Mouse (Mus musculus): Measurements from ENCODE around the gene Tnf.

Gene Tnf

DNA sequence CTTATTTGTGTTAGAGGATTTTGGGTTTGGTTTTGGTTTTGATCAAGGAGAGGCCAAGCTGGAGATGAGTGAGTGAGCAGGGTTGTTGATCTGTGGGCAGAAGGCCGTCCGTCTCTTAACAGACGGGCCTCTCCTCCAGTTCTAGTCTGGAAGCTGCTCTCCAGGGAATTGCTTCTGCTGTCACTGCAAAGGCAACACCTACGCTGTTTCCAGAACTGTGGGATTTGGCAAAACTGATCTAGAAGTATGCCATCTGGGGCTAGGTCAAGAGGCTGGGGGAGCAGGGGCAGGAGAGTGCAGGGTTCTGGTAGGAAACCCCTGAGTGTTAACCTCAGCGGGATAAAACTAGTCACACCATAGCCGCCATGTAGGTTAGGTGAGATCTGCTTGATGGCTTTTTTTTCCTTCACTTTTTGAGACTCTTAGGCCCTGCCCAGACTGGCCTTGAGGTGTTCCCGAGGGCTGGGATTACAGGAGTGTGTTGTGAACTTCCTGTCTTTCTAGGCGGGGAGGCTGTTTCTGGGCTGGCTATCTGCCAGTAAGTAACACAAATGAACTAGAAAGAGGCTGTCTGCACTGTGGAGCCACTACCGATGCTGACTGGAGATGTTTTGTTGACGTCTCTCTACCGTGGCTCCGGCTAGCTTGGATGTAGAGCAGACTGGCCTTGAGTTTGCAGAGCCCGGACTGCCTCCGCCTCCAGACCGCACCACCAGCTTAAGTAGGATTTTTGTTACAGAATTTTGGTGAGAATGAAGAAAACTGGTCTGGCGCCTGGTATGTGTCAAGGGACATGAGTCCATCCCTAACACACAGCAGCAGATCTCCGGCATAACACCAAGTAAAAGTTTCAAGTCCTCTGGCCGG is 31.5 kb upstream of the Tnf start, which contains the start of gene Atp6v1g2:
TSS of gene Atp6v1g2 (plus strand) at position 547 of the 867 bp plus-strand sequence.
- no peak for DNase-seq

DNA sequence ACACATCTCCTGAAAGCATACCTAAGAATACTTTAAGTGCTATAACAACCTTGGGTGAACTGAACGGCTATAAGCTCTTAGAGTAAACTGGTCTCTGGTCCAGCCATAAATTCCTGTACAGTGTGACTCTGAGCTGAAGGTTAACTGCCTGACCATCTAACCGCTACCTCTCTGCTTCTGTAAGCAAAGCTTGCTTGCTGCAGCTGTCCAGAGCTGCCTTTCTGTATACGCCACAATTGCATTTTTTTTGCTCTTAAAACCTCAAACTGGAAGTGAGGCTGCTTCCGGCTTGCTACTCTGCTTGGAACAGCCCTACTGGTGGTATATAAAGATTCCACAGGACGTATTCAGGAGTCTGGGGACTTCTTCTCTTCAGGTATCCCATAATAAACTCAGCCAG is 30.9 kb upstream of the Tnf start:
- no peak for DNase-seq

DNA sequence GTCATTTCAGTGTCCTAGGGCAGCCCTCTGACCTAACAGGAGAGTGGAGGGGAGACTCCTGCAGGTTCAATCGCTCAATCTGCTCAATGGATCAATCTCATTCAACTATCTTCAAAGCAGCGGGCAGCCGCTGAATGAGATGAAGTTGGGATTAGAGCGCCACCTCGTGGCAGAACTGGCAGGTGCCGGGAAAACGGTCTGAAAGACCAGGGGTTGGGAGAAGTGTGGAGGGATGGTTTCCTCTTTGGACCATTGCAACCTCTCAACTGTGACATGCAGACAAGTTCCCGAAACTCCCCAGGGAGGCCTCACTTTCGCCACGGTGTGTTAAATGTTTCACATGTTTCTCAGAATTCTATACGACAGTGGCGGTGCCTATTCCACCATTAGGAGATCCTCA is 30.2 kb upstream of the Tnf start:
- DNase-seq: peak; percentile 94

DNA sequence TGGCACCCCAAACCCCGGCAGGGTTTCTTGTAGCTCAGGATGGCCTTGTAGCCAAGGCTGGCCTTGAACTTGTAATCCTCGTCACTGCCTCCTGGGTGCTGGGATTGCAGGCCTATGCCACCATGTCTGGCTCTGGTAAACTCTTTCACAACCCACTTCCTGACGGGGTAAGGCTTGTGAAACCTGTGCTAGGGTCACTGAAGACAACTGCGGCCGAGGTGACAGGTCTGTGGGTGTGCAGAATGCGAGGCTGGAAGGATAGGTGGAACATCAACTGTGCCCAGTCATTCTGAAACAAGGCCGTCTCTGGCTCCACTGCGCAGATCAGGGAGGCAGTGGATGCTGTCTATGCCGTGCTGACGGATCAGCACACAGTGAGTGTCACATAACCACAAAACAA is 29.2 kb upstream of the Tnf start:
- DNase-seq: no peak

DNA sequence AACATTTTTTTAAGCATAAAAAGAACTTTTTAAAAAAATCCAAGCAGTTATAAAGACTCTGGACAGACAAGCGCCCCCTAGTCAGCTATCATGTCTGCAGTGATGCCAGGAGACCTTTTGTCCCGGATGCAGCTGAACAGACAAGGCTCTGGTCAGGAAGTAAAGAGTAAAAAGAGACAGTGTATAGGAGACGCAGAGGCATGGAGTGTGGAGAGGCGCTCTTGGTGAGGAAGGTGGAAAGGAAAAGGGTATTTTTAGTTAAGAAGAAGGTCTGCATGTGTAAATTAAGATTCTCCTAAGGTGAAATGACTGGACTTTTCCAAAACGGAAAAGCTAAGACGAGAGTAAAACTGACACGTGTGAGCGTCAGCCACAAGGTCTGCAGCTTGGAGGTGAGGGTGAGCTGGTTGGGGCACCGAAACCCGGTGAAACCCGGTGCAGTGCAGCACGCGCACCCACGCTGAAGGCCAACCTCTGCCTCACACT is 24.8 kb upstream of the Tnf start:
- no peak for DNase-seq

DNA sequence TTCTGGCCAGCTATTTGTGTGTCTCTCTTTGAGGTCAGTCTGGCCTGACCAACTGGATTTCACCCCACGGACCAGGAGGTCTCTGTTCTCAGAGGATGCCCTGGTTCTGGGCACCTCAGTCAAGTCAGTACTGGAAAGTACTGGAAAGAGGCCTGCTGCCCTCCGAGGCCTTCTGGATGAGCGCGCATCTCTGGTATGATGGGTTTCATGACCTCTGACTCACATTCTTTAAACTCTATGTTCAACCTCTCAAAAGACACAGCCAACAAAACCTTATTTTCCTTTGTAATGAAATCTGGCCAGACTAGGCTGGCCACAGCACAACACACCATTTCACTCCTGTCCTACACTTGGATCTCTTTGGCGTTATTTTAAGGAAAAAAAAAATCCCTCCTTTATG is 23.6 kb upstream of the Tnf start:
- DNase-seq: no peak

DNA sequence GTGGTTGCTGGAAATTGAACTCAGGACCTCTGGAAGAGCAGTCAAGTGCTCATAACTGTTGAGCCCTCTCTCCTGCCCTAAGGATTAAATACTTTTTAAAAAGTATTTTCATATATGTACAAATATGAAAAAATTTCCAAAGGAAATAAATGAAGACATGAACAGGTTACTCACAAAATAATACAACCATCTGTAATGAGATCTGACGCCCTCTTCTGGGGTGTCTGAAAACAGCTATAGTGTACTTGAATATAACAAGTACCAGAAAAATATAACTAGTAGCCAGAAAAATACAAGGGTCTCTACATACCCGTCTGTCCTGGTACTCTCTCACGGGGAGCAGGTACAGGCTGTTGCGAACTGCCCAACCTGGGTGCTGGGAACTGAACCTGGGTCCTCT is 22.8 kb upstream of the Tnf start:
- DNase-seq: no peak

DNA sequence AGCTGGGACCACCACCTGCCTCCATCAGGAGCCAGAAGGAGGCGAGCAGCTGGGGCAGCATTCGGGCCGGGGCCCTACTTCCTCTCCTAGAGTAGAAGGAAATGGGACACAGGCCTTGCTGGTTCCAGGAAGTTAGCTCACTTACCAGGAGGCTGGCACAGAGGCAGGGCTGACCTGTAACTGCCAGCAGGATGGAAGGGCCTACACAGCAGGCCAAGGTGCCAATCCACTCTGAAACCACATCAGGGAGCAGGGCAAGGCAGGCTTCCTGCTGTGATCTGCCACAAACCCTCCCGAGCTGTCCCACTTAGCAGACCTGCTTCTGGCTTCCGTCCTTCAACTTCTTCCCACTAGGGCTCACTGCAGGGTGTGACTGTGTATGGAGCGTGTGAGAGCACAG is 20.5 kb upstream of the Tnf start:
- peak; percentile 44 for DNase-seq

DNA sequence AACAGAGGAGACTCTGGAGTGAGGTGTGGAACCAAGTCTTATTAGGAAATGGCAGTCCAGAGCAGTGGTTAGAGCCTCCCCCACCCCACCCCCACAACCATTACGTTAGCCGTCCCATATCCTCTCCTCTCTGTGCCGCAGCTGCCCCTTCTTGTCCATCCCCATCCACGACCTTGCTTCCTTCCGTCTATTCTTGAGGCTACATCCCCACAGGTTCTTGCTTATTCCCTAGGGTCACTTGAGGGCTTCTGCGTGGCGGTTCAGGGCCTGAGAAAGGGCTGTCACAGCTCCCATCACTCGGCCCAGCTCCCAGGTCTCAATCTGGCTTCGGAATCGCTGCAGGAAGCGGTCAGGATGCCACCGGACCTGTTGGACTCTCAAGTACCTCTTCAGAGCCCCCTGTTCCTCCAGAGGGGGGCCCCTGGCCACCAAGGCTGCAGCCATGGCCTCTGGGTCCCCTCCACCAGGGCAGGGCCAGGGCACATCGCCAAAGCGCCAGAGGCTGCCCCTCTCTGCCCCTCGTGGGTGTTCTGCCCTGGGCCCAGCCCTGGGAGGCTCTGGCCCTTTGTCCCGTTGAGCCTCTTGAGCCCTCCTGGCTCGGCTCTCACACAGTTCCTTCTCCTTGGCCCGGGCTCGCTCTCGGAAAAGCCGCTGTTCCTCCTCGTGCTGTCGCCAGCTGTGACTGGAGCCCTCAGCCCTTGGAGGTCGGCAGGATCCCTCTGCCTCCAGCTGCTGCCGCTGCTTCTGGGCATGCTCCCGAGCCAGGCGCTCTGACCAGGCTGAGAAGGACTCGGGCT is 18.5 kb upstream of the Tnf start, which contains the start of gene Gm16181:
TSS of gene Gm16181 (plus strand) at position 679 of the 797 bp plus-strand sequence.
- DNase-seq: peak; percentile 59

DNA sequence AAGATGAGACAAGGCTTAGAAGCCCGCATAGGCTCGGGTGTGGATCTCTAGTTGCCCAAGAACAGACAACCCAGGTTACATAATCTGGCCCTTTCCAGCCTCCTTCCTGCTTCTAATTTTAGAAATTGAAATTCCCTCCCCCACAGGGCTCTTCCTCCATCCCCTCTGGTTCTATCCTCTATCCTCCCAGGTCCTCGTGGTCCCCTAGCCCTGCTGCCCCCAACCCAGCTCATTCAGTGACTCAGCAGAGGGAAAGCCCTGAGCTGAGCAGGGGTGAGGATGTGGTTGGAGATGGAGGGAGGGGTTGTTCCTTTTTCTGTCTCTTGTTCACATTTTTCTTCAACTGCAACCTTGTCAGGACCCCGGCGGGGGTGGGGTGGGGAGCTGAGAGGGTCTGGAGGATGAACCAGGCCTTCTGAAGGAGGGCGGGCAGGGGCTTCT is 17.8 kb upstream of the Tnf start:
- DNase-seq: no peak

DNA sequence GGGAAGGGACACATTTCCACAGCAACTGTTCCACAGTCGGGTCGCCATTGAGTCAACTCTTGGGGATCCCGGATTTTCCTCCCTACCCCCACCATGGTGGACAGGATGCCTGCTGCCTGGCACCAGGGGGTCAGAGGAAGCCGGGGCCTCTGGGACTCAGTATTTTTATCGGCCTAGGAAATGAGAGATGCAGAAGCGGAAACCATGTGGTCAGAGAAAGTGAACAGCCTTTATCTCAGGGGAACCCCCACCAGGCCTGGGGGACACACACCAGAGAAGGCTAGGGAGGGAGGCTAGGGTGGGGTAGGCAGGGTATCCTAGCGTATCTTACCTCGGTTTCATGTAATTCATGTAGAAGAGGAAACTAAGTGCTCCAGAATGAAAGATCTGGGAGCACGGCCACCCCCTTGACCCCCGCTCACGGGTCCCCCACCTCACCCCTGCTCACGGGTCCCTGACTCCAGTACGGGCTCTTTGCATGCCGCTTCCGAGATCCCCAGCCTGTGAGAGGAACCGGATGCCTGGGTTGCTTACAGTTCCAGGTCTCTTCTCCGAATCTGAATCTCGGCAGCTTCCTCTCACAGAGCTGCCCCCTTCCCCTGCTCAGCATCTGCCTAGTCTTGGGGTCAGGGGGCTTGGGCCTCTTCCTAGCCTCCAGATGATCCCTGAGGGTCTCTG is 16.8 kb upstream of the Tnf start:
- DNase-seq: peak; percentile 40

DNA sequence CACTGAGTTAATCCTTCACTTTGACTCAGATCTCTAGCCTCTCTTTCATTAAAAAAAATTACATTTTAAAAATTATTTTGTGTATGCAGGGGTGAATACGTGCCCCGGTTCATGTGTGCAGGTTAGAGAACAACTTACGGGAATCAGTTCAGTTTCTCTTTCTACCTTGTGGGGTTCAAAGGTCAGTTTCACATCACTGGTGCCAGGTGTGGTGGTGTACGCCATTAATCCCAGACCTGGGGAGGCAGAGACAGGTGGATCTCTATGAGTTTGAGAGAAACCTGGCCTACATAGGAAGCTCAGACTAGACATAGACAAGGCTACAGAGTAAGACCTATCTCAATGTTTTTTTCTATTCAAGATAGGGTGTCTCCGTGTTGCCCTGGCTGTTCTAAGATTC is 11.3 kb upstream of the Tnf start:
- DNase-seq: no peak

DNA sequence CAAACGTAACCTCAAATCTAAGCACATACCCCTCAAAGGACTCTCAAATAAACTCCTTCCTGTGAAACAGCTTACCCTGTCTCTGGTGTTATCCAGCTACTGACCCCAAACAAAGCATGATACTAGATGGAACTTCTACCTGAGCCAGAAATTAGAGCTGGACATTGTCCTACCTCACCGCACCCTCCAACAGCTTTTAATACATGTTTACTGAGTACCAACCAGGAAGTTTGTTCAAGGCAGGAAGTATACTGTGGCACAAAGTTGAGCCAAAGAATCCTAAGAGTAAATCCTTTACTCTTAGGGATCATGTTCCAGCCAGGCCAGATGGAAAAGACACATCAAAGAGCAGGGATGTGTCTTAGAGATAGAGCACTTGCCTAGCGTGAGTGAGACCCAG is 8.8 kb upstream of the Tnf start:
- DNase-seq: no peak

DNA sequence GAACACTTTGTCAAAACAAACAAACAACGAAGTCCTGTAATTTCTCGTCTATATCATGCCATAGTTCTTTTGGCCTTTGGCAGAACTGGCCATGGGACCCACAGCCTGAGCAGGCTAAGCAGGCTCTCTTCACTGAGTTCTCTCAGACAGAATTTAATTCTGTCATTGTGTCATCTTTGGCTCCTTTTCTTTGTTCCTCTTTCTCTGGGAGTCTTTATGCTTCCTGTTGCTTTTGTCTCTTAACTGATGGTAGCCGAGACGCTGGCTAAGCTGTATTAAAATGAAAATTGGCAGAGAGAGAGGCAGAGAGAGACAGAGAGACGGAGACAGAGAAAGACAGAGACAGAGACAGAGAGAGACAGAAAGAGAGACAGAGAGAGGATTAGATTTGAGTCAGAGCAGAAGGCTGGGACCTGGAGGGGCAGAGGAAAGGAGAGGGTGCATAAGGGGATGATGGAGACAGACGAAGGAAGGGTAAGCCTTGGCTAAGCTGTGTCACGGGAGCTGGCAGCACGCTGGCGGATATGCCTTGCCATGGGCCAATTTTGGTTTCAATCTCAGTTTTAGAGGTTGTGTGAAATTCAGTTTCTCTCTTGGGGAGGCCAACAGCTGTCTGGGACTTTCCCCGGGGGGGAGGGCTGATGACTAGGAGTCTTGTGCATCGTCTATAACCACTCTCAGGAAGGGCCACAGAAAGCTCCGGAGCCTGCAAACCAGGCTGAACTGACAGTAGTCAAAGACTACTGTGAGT is 8.2 kb upstream of the Tnf start:
- no peak for DNase-seq

DNA sequence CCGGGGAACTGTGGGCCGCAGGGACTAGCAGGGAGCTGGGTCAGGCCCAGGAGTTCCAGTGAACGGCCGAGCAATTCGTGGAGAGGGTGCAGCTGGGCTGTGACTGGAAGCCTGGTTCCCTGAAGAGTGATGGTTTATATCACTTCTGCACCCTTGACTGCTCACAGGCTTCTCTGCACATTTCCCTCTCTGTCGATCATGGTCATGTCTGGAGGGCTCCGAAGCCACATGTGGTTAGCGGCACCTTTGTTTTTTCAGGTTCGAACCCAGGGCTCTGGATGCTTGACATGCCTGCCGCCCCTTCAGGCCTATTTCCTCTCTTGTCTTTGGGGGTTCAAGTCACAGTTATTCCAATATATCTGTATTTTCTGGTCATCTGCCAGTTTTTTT is 3.6 kb upstream of the Tnf start:
- no peak for DNase-seq

DNA sequence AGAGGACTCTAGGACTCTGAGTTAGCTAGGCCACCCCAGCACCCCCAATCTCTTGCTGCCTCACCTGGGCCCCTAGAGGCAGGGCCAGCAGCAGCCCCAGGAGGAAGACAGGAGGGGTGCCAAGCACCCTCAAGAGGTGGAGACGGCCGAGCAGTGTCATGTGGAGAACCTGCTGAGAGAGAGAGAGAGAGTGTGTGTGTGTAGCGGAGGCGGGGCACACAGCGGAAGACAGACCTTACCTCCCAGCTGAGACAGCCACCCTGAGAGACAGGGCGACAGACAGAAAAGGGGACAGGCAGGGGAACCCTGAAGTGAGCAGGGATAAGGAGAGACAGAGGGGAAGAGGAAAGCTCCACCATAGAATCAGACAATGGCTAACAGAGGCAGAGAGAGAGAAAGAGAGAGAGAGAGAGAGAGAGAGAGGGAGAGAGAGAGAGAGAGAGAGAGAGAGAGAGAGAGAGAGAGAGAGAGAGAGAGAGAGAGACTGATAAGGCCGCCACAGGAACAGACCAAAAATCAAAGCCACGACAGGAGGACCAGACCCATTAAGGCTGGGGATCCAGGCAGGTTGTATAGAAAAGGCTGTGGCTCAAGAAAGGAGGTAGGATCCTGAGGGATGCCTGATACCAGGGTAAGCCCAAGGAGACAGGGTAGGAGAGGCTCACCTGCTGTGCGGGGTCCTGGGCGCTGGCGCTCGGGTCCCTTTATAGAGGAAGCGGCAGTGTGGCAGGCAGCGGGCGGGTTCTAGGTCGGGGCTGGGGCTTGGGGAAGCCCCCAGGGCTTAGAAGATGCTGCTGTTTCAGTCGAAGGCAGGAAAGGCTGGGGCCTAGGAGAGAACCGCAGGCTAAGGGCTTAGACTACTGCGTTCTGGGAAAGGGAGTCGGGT is 2.9 kb upstream of the Tnf start, which contains the start of gene Lta:
TSS of gene Lta (minus strand) at position 858 of the 886 bp plus-strand sequence.
- DNase-seq: no peak

DNA sequence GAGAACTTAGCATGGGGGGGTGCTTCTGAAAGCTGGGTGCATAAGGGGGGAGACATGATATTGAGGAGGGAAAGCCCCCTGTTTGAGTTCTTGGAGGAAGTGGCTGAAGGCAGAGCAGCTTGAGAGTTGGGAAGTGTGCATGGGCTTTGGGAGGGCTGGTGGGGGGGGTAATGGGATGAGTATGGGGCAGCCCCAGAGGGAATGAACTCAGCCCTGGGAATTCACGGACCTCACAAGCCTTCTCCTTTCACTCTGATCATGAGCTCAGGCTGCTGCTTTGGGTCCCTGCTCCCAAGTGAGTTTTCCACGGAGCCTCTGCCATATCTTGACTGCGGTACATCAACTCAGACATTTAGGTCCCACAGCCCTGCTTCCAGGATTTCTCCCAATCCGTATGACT is 635 bp upstream of the Tnf start:
- no peak for DNase-seq

DNA sequence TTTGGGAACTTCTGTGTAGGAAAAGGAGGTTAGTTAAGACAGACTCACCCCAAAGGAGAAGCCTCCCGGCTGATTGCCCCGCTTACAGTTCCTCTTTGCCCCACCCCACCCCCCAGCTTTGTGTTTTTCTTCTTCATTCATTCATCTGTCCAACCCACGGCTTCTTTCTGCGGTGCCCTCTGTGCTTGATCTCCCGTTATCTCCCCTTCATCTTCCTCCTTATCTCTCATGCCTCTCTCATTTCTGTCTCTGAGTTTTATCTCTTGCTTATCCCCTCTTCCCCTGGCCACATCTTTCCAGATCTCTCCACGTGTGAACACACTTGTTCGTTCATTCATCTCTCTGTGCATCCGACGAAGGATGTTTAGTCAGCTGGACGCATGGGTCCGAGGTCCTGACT is 679 bp downstream of the Tnf start:
- DNase-seq: no peak

DNA sequence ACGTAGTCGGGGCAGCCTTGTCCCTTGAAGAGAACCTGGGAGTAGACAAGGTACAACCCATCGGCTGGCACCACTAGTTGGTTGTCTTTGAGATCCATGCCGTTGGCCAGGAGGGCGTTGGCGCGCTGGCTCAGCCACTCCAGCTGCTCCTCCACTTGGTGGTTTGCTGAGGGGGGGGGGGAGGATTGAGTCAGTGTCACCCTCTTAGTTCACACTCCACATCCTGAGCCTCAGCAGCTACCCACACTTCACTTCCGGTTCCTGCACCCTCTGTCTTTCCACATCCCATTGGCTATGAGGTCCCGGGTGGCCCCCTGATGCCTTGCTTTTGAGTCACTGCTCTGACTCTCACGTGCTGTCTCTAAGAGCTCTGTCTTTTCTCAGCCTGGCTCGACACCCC is 1.4 kb downstream of the Tnf start:
- DNase-seq: no peak

DNA sequence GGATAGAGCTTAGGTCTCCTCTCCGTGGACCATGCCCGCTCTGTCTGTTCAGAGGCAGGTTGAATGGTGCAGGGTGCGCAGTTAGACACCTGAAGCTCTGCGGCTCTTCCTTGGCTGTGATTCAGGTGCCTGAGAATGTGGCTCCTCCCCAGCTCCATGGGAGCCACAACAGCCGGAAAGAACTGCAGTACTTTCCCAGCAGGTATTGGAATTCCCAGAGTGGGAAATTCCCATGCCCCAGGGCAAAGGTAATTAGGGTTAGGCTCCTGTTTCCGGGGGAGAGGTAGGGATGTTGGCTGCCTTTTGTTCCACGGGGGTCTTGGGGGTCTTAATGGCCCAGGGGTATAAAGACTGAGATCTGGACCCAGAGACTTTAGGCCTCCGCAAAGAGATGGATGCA is 2.9 kb downstream of the Tnf start:
- no peak for DNase-seq

DNA sequence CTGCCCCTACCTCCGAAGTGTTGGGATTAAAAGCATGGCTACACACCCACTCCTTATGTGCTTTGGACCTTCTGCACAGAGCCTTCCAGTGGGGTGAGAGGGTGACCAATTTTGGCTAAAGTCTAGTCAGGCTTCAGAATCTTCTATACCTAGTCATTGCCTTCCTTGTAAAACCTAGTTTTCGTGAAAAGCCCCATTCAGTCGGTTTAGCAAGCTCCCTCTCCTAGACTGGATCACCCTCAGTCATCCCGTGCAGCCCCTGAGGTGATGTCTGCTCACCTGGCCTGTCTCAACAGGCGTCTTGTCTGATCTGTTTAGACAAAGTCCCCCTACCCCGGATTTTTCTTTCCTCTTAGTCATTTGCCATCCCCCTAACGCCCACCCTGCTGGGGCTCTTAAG is 3.8 kb downstream of the Tnf start:
- no peak for DNase-seq
